Mouse (Mus musculus): Measurements from ENCODE around the gene Fcrlb. TPM values are rescaled to one million over a fixed set of nuclear protein-coding genes. Genes with fewer than 3 reads are reported as not detected.

The Fcrlb gene
- polyA plus RNA-seq, 1 experiment from 2014 or later = 0.26 TPM

DNA sequence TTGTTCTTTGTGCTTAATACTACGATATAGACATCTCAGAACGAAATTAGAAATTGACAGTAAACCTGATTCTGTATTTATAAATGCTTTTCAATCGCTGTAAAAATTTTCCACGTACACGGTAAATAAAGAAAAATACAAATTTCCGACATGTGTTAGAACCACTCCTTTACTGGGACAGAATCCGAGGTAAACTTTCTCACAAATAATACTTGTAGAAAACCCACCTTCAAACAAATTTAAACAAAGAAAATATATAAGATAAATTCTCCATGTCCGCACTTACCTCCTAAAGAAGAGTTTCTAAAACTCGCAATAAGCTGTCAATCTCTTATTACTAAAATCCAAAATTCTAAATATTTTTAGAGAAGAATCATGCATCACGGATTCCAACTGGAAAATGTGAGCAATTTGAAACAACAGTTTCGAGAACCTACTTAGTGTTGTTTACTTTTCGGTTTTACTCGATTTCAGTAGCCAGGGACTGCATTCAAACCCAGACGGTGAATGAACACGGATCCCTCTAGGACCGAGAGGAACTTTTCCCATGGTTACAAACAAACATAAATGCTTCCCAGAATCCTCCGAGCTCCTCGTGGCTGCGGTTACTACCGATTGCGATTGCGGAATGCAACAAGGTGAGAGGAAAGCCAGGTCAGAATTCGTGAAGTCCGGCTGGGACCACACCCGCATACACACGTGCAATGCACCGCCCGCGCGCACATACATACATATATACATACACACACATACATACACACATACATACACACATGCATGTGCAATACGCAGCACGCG lies 44.4 kb downstream of the Fcrlb start:
- peak overlapping the region; percentile 72 for H3K4me2 ChIP-seq (replicated peaks; ENCODE audit: low read depth, low read length)
- peak overlapping the region; percentile 93 for H3K4me3 ChIP-seq (ENCODE audit: low read depth, low read length)
- no peaks in the 10 kb centered on the region for H3K27me3 ChIP-seq (replicated peaks; ENCODE audit: insufficient read depth, low read length)
- TF ChIP-seq EP300 (IDR thresholded peaks at IDR 0.05) (peak; percentile 55), CTCF (IDR thresholded peaks at IDR 0.05) (no peak)
- peak; percentile 90 for ATAC-seq
- no peaks in the 10 kb centered on the region; the same call in 1 of the 2 replicates for H3K4me1 ChIP-seq (ENCODE audit: insufficient read depth, low read depth, low read length)
- under 1% methylated on average over 33 of the region's 33 CpGs for WGBS
- peak overlapping the region; percentile 90 for H3K9ac ChIP-seq (replicated peaks; ENCODE audit: low read depth)
- no peaks in the 10 kb centered on the region for H3K36me3 ChIP-seq (ENCODE audit: insufficient read depth, low read length)
- H3K27ac ChIP-seq (ENCODE audit: low read length) = peak overlapping the region; percentile 88
- peak; percentile 96 for DNase-seq (ENCODE audit: low spot score)
- no peaks in the 10 kb centered on the region for H3K9me3 ChIP-seq (ENCODE audit: low read length)

DNA sequence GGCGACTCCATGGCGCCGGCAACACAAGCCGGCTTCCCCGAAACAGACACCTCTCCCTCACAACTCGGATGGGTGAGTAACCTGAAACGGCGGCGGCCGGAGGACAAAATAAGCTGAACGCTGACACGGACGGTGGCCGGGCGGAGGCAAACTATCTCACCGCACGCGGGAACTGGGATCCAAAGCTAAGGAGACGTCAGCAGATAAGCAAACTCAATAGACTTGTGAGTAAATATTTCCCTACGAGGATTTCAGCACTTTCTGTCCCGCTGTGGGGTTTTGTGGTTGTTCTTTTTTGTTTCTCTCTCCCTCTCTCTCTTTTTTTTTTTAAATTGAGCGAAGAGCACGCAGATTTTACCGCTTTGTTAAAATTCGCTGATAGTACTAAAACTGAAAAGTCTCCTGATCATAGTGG lies 45.0 kb downstream of the Fcrlb start, which contains the start of gene Atf6:
Gene Atf6 (minus strand): TSS at position 81 of the 415 bp plus-strand sequence.
- Histone ChIP-seq H3K9me3 (ENCODE audit: low read length) (no peaks in the 10 kb centered on the region), H3K27me3 (replicated peaks; ENCODE audit: insufficient read depth, low read length) (no peaks in the 10 kb centered on the region), H3K9ac (replicated peaks; ENCODE audit: low read depth) (peak within 1 kb of the TSS; percentile 90), H3K4me1 (ENCODE audit: insufficient read depth, low read depth, low read length) (no peaks in the 10 kb centered on the region; the same call in 1 of the 2 replicates), H3K27ac (ENCODE audit: low read length) (peak within 1 kb of the TSS; percentile 88), H3K36me3 (ENCODE audit: insufficient read depth, low read length) (no peaks in the 10 kb centered on the region), H3K4me2 (replicated peaks; ENCODE audit: low read depth, low read length) (peak within 1 kb of the TSS; percentile 72), H3K4me3 (ENCODE audit: low read depth, low read length) (peak within 1 kb of the TSS; percentile 93)
- peak; percentile 96 for DNase-seq (ENCODE audit: low spot score)
- under 1% methylated on average over 25 of the region's 25 CpGs for WGBS
- TF ChIP-seq EP300 (IDR thresholded peaks at IDR 0.05) (peak; percentile 69; the same call in 1 of the 2 replicates), CTCF (IDR thresholded peaks at IDR 0.05) (no peak)
- ATAC-seq = peak; percentile 85

DNA sequence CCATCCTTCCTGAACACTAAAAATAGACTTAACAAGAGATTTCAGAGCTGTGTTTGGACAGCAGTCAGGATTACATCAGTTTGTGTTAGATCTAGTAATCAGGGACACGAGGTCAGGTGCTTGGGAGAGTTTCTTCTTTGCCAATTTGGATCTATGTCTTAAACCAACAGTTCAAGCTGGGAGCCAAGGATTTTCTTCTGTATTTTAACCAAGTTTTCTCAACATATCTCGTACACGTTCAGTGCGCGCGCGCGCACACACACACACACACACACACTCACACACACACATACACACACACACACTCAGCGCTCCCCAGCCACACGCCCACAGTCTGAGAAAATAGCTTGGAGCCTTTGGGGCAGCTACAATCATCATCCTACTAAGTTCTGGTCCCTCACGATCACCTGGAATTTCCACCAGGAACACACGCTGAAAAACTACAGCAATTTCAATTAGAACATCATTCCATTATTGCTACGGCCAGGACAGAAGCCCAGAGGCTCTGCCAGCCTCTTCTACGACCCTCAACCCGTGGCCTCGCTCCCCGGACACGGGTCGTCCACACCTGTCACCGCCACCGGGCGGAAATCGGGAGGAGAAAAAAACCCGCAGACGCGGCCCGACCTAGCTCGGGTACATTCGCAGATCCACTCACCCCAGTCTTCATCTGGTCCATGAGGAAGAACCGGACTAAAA lies 45.6 kb downstream of the Fcrlb start:
- TF ChIP-seq EP300 (IDR thresholded peaks at IDR 0.05) = no peak
- TF ChIP-seq CTCF (IDR thresholded peaks at IDR 0.05) = no peak
- DNase-seq (ENCODE audit: low spot score) (peak; percentile 80), ATAC-seq (peak; percentile 32)
- Histone ChIP-seq H3K36me3 (ENCODE audit: insufficient read depth, low read length) (no peaks in the 10 kb centered on the region), H3K4me3 (ENCODE audit: low read depth, low read length) (peak overlapping the region; percentile 93), H3K27ac (ENCODE audit: low read length) (peak overlapping the region; percentile 88), H3K27me3 (replicated peaks; ENCODE audit: insufficient read depth, low read length) (no peaks in the 10 kb centered on the region), H3K9me3 (ENCODE audit: low read length) (no peaks in the 10 kb centered on the region), H3K4me2 (replicated peaks; ENCODE audit: low read depth, low read length) (peak overlapping the region; percentile 72), H3K4me1 (ENCODE audit: insufficient read depth, low read depth, low read length) (no peaks in the 10 kb centered on the region; the same call in 1 of the 2 replicates), H3K9ac (replicated peaks; ENCODE audit: low read depth) (peak overlapping the region; percentile 90)
- WGBS = 2% methylated on average over 30 of the region's 30 CpGs

DNA sequence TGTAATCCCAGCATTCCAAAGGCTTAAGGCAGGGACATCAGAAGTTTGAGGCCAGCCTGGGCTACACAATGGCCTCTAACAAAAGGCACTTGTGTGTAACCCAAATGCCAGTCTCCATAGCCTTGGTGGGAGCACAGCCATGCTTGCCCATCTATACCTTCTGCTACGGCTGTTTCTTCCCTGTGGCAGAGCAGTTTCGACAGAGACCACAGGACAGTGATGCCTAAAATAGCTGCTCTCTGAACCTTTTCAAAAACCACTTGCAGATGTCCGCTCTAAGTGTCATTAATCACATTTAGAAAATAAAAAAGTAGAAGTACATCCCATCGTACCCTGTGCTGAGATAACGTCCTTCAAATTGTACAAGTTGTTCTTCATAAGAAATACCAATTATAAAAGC lies 47.3 kb downstream of the Fcrlb start:
- Histone ChIP-seq H3K4me1 (ENCODE audit: insufficient read depth, low read depth, low read length) (no peaks in the 10 kb centered on the region; the same call in 1 of the 2 replicates), H3K27me3 (replicated peaks; ENCODE audit: insufficient read depth, low read length) (no peaks in the 10 kb centered on the region), H3K9ac (replicated peaks; ENCODE audit: low read depth) (no peak overlapping the region), H3K27ac (ENCODE audit: low read length) (no peak overlapping the region), H3K4me3 (ENCODE audit: low read depth, low read length) (no peak overlapping the region), H3K36me3 (ENCODE audit: insufficient read depth, low read length) (no peaks in the 10 kb centered on the region), H3K9me3 (ENCODE audit: low read length) (no peaks in the 10 kb centered on the region), H3K4me2 (replicated peaks; ENCODE audit: low read depth, low read length) (no peak overlapping the region)
- TF ChIP-seq EP300 (IDR thresholded peaks at IDR 0.05) = no peak
- TF ChIP-seq CTCF (IDR thresholded peaks at IDR 0.05) = no peak
- DNase-seq (ENCODE audit: low spot score) (no peak), ATAC-seq (no peak)
- WGBS = 71% methylated on average over 5 of the region's 5 CpGs

DNA sequence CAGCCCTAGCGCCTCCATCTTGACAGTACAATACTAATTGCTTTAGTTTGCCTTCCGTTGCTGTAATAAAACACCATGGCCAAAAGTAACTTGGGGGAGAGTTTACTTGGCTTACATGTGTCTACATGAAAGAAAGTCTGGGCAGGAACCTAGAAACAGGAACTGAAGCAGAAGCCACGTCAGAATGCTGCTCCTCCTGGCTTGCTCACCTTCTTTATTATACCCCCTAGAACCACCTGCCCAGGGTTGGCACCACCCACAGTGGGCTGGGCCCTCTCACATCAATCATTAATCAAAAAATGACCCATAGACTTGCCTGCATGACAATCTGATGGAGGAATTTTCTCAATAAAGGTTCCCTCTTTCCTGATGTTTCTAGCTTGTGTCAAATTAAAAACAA lies 48.0 kb downstream of the Fcrlb start:
- Histone ChIP-seq H3K36me3 (ENCODE audit: insufficient read depth, low read length) (no peaks in the 10 kb centered on the region), H3K9ac (replicated peaks; ENCODE audit: low read depth) (no peak overlapping the region), H3K9me3 (ENCODE audit: low read length) (no peaks in the 10 kb centered on the region), H3K4me3 (ENCODE audit: low read depth, low read length) (no peak overlapping the region), H3K4me2 (replicated peaks; ENCODE audit: low read depth, low read length) (no peak overlapping the region), H3K27me3 (replicated peaks; ENCODE audit: insufficient read depth, low read length) (no peaks in the 10 kb centered on the region), H3K27ac (ENCODE audit: low read length) (no peak overlapping the region), H3K4me1 (ENCODE audit: insufficient read depth, low read depth, low read length) (no peaks in the 10 kb centered on the region; the same call in 1 of the 2 replicates)
- DNase-seq (ENCODE audit: low spot score) = no peak
- WGBS = 78% methylated on average over 3 of the region's 3 CpGs
- TF ChIP-seq EP300 (IDR thresholded peaks at IDR 0.05) = no peak
- TF ChIP-seq CTCF (IDR thresholded peaks at IDR 0.05) = no peak
- ATAC-seq = no peak

DNA sequence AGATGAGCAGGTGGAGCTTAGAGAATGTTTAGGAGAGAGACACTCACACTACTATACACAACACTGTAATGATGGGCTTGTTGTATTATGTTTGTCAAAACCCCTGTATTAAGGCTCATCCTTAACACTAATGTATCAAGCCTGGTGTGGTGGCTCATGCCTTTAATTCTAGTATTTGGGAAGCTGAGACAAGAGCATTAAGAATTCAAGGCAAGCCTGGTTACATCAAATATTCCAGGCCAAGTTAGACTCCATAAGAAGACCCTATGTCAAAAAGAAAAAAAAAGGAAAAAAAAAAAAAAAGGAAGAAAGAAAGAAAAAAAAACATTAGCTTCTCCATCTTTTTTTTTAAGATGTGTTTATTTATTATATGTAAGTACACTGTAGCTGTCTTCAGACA lies 48.5 kb downstream of the Fcrlb start:
- Histone ChIP-seq H3K27me3 (replicated peaks; ENCODE audit: insufficient read depth, low read length) (no peaks in the 10 kb centered on the region), H3K4me3 (ENCODE audit: low read depth, low read length) (no peak overlapping the region), H3K4me1 (ENCODE audit: insufficient read depth, low read depth, low read length) (no peaks in the 10 kb centered on the region; the same call in 1 of the 2 replicates), H3K4me2 (replicated peaks; ENCODE audit: low read depth, low read length) (no peak overlapping the region), H3K36me3 (ENCODE audit: insufficient read depth, low read length) (no peaks in the 10 kb centered on the region), H3K9ac (replicated peaks; ENCODE audit: low read depth) (no peak overlapping the region), H3K9me3 (ENCODE audit: low read length) (no peaks in the 10 kb centered on the region), H3K27ac (ENCODE audit: low read length) (no peak overlapping the region)
- no peak for ATAC-seq
- DNase-seq (ENCODE audit: low spot score) = no peak
- TF ChIP-seq CTCF (IDR thresholded peaks at IDR 0.05) = no peak
- TF ChIP-seq EP300 (IDR thresholded peaks at IDR 0.05) = no peak
